Mouse (Mus musculus) lung, embryonic 14.5 days (tissue): ENCODE data around the gene Elmo1. TPM values are rescaled to one million over a fixed set of nuclear protein-coding genes. Genes with fewer than 3 reads are reported as not detected.

Experiments
- ATAC-seq: fragments of 200-750 bp; cut with Nextera tagmentation; 2 replicates; pipeline ENCODE4 v1.8.0; 2017; ENCODE audit warnings: mild to moderate bottlenecking, moderate TSS enrichment, moderate library complexity; ENCODE audit not compliant: insufficient read depth
- DNase-seq: peaks from one replicate; pipeline ENCODE4 v3.0.0-alpha.2; 2015
- H3K27ac ChIP-seq: fragments of 300-500 bp; sonication (generic); 2 replicates; pipeline ENCODE4 v1.5.1; 2014; ENCODE audit warnings: low read depth, mild to moderate bottlenecking, moderate library complexity
- H3K27me3 ChIP-seq: fragments of 300-500 bp; sonication (generic); 2 replicates; pipeline ENCODE4 v1.6.1; 2014; ENCODE audit warnings: low read length, control low read depth; ENCODE audit not compliant: insufficient read depth
- H3K36me3 ChIP-seq: fragments of 300-500 bp; sonication (generic); 2 replicates; pipeline ENCODE4 v1.6.1; 2014; ENCODE audit warnings: control low read depth; ENCODE audit not compliant: insufficient read depth
- H3K4me1 ChIP-seq: fragments of 300-500 bp; sonication (generic); 2 replicates; pipeline ENCODE4 v1.6.1; 2014; ENCODE audit warnings: antibody characterized with exemption, control low read depth; ENCODE audit not compliant: insufficient read depth
- H3K4me2 ChIP-seq: fragments of 300-500 bp; sonication (generic); 2 replicates; pipeline ENCODE4 v1.6.1; 2014; ENCODE audit warnings: mild to moderate bottlenecking
- H3K4me3 ChIP-seq: fragments of 300-500 bp; sonication (generic); 2 replicates; pipeline ENCODE4 v1.5.1; 2014; ENCODE audit warnings: low read depth, low read length
- H3K9ac ChIP-seq: fragments of 300-500 bp; sonication (generic); 2 replicates; pipeline ENCODE4 v1.6.1; 2014
- H3K9me3 ChIP-seq: fragments of 300-500 bp; sonication (generic); 2 replicates; pipeline ENCODE4 v1.6.1; 2016; ENCODE audit warnings: low read depth, low read length, control low read depth
- CTCF ChIP-seq: IDR thresholded peaks from 2 replicates; pipeline ENCODE4 v1.5.1; 2016; ENCODE audit warnings: antibody characterized with exemption, low read depth
- WGBS: fragments of 180-500 bp; shearing (Covaris S2); extraction: QIAGEN DNeasy Blood & Tissue Kit; methylation state at CpG from one replicate; pipeline ENCODE4 v1.1.7; 2014; 5-methylcytosine and 5-hydroxymethylcytosine counted together
- polyA plus RNA-seq: library from polyadenylated mRNA; unstranded; fragments of >200 nt; fragmentation: Nextera tagmentation; extraction: Ambion mirVana; gene quantifications from 2 replicates; pipeline ENCODE4 v1.2.1, GENCODE M21; 2014

The Elmo1 gene
- polyA plus RNA-seq, 1 experiment from 2014 or later = 37.8 TPM

GRCm38 (mm10) chr13:20586462-20586861, 496.1 kb downstream of the Elmo1 start:
- H3K4me3 ChIP-seq = no peak overlapping the region
- H3K4me2 ChIP-seq = no peak overlapping the region
- H3K9me3 ChIP-seq = no peaks in the 10 kb centered on the region
- no peak for TF ChIP-seq CTCF
- no peak overlapping the region for H3K9ac ChIP-seq
- no peaks in the 10 kb centered on the region for H3K4me1 ChIP-seq
- H3K36me3 ChIP-seq = no peaks in the 10 kb centered on the region
- WGBS = 72% methylated on average over 3 of the region's 3 CpGs
- H3K27ac ChIP-seq = no peak overlapping the region
- no peak for DNase-seq
- no peaks in the 10 kb centered on the region for H3K27me3 ChIP-seq
- ATAC-seq = no peak

- Histone ChIP-seq H3K4me2 (no peak overlapping the region), H3K27me3 (no peaks in the 10 kb centered on the region), H3K9ac (no peak overlapping the region), H3K27ac (no peak overlapping the region), H3K9me3 (no peaks in the 10 kb centered on the region), H3K36me3 (no peaks in the 10 kb centered on the region), H3K4me3 (no peak overlapping the region), H3K4me1 (no peaks in the 10 kb centered on the region)
- DNase-seq (no peak), ATAC-seq (no peak)
- WGBS = 79% methylated on average over 4 of the region's 4 CpGs
- TF ChIP-seq CTCF = no peak
Observed at GRCm38 (mm10) chr13:20590983-20591382, 500.6 kb downstream of the Elmo1 start.

- Histone ChIP-seq H3K27me3 (no peaks in the 10 kb centered on the region), H3K27ac (no peak overlapping the region), H3K36me3 (no peaks in the 10 kb centered on the region), H3K4me2 (no peak overlapping the region), H3K4me1 (no peaks in the 10 kb centered on the region), H3K9ac (no peak overlapping the region), H3K9me3 (no peaks in the 10 kb centered on the region), H3K4me3 (no peak overlapping the region)
- 43% methylated on average over 5 of the region's 5 CpGs for WGBS
- no peak for ATAC-seq
- no peak for TF ChIP-seq CTCF
- no peak for DNase-seq
Observed at GRCm38 (mm10) chr13:20597307-20597706, 506.9 kb downstream of the Elmo1 start.

GRCm38 (mm10) chr13:20598618-20599017, 508.2 kb downstream of the Elmo1 start:
- TF ChIP-seq CTCF = no peak
- Histone ChIP-seq H3K9ac (no peak overlapping the region), H3K4me1 (no peaks in the 10 kb centered on the region), H3K4me3 (no peak overlapping the region), H3K36me3 (no peaks in the 10 kb centered on the region), H3K27me3 (no peaks in the 10 kb centered on the region), H3K27ac (no peak overlapping the region), H3K9me3 (no peaks in the 10 kb centered on the region), H3K4me2 (no peak overlapping the region)
- WGBS = 86% methylated on average over 3 of the region's 3 CpGs
- DNase-seq = no peak
- ATAC-seq = no peak

GRCm38 (mm10) chr13:20600246-20600645, 509.9 kb downstream of the Elmo1 start:
- 40% methylated on average over 6 of the region's 6 CpGs for WGBS
- H3K9me3 ChIP-seq = no peaks in the 10 kb centered on the region

GRCm38 (mm10) chr13:20601421-20601820, 511.0 kb downstream of the Elmo1 start:
- Histone ChIP-seq H3K4me1 (no peaks in the 10 kb centered on the region), H3K4me3 (no peak overlapping the region), H3K4me2 (no peak overlapping the region), H3K9me3 (no peaks in the 10 kb centered on the region), H3K9ac (no peak overlapping the region), H3K27ac (no peak overlapping the region), H3K36me3 (peaks cover 3% of the 10 kb centered on the region; the same call in 1 of the 2 replicates), H3K27me3 (no peaks in the 10 kb centered on the region)
- TF ChIP-seq CTCF = no peak
- no peak for DNase-seq
- 55% methylated on average over 1 of the region's 1 CpGs for WGBS
- ATAC-seq = no peak

More at GRCm38 (mm10) chr13:20600246-20600645, 509.9 kb downstream of the Elmo1 start:
- ATAC-seq (no peak), DNase-seq (no peak)
- H3K27ac ChIP-seq = no peak overlapping the region
- no peak for TF ChIP-seq CTCF
- no peaks in the 10 kb centered on the region for H3K4me1 ChIP-seq
- no peaks in the 10 kb centered on the region for H3K27me3 ChIP-seq
- H3K4me2 ChIP-seq = no peak overlapping the region
- H3K36me3 ChIP-seq = no peaks in the 10 kb centered on the region
- H3K9ac ChIP-seq = no peak overlapping the region
- no peak overlapping the region for H3K4me3 ChIP-seq

- Histone ChIP-seq H3K9ac (no peak overlapping the region), H3K36me3 (peaks cover 3% of the 10 kb centered on the region; the same call in 1 of the 2 replicates), H3K4me1 (no peaks in the 10 kb centered on the region), H3K9me3 (no peaks in the 10 kb centered on the region), H3K27me3 (no peaks in the 10 kb centered on the region), H3K4me2 (no peak overlapping the region), H3K4me3 (no peak overlapping the region), H3K27ac (no peak overlapping the region)
- ATAC-seq (no peak), DNase-seq (no peak)
- WGBS = 89% methylated on average over 3 of the region's 3 CpGs
- TF ChIP-seq CTCF = no peak
Observed at GRCm38 (mm10) chr13:20606891-20607290, 516.5 kb downstream of the Elmo1 start.
